In the genomic region with DNA sequence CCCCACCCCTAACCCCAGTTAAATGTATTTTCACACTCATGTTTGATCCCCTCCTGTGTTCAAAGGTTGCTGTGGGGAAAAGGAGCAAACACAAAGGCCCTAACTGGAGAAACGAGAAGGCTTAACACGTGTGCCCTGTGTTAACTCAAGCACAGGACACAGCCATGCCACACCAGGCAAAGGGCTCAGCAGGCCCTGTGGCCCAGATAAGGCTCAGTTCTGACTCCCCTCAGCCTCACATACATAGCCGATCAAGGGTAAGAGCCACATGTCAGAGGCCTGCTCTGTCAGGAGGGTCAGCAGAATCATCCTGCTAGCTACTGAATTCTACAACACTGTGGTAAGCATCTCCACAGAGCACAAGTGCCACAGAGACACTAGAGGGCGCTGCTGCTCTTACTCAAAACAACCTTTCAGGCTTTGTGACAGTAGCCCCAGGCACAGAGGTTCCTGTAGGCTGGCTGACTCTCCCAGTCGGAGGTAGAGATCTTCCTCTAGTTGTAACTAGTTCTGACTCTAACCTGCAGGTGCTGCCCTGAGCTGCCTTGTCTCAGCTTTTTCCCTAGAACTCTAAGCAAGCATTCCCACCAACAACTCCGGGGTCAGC, we compare ENCODE assay signal across 9 mouse cellular contexts. TPM values are rescaled to one million over a fixed set of nuclear protein-coding genes. Genes with fewer than 3 reads are reported as not detected.
DNase-seq lines count a peak whose midpoint lies in the region; ATAC-seq and TF ChIP-seq lines count a peak whose summit lies in the region.
"Had no signal": no experiment of that assay in that cellular context is flagged by ENCODE, and none has a peak within 500 bp of the region (broad histone marks: within the 10 kb centered on the region; RNA-seq: fewer than 3 reads in every experiment).

No protein-coding gene starts in this region.

- H3K4me3 ChIP-seq in MEL (ENCODE audit: control insufficient read depth in 1 of 2, insufficient read depth in 1 of 2, low read depth in 2 of 2, low read length in 2 of 2): no peak overlapping the region
- H3K4me3 ChIP-seq in forebrain, embryonic 16.5 days (replicated peaks; ENCODE audit: low read length): no peak overlapping the region
- H3K4me3 ChIP-seq in layer of hippocampus, adult 2 months: no peak overlapping the region
- no peak overlapping the region for H3K4me3 ChIP-seq in lung, embryonic 15.5 days
- H3K4me3 ChIP-seq: megakaryocyte, embryonic 14.5 days had no signal

- peak; percentile 85 for ATAC-seq in forebrain, embryonic 16.5 days
- peak; percentile 89 to 91 for ATAC-seq in hematopoietic stem cell, adult 5-6 weeks (replicated peaks in 1 of 2; ENCODE audit: insufficient read depth in 1 of 2, low FRiP score in 2 of 2, low TSS enrichment in 1 of 2, low read depth in 1 of 2, poor library complexity in 2 of 2, severe bottlenecking in 2 of 2)
- ATAC-seq in lung, embryonic 15.5 days (ENCODE audit: borderline replicate concordance, extremely low read depth, low FRiP score, low TSS enrichment): peak; percentile 54; the same call in 1 of the 2 replicates

- H3K27me3 ChIP-seq in MEL (ENCODE audit: control insufficient read depth in 1 of 2, insufficient read depth in 2 of 2, low read length in 2 of 2): no peaks in the 10 kb centered on the region
- H3K27me3 ChIP-seq in forebrain, embryonic 16.5 days (replicated peaks; ENCODE audit: control insufficient read depth, insufficient read depth, low read length): no peaks in the 10 kb centered on the region
- no peaks in the 10 kb centered on the region for H3K27me3 ChIP-seq in lung, embryonic 15.5 days

- peak; percentile 98 for TF ChIP-seq RAD21 in MEL (IDR thresholded peaks at IDR 0.05; ENCODE audit: low read depth, low read length)

- H3K4me1 ChIP-seq in MEL (ENCODE audit: control insufficient read depth in 1 of 2, insufficient read depth in 2 of 2, low read length in 2 of 2): peaks cover 4 to 8% of the 10 kb centered on the region in 2 experiments; a peak in 2 of 4 replicates
- no peaks in the 10 kb centered on the region for H3K4me1 ChIP-seq in forebrain, embryonic 16.5 days (replicated peaks; ENCODE audit: control insufficient read depth, insufficient read depth, low read length)
- no peaks in the 10 kb centered on the region for H3K4me1 ChIP-seq in lung, embryonic 15.5 days

- H3K27ac ChIP-seq in MEL (ENCODE audit: control insufficient read depth, low read depth, low read length): no peak overlapping the region
- H3K27ac ChIP-seq in forebrain, embryonic 16.5 days (ENCODE audit: low read length): no peak overlapping the region
- no peak overlapping the region for H3K27ac ChIP-seq in layer of hippocampus, adult 2 months
- no peak overlapping the region for H3K27ac ChIP-seq in lung, embryonic 15.5 days

- H3K9ac ChIP-seq in MEL (ENCODE audit: control insufficient read depth, low read depth, low read length, poor library complexity, severe bottlenecking): no peak overlapping the region
- H3K9ac ChIP-seq in forebrain, embryonic 16.5 days (replicated peaks; ENCODE audit: low read depth, low read length): no peak overlapping the region
- no peak overlapping the region for H3K9ac ChIP-seq in lung, embryonic 15.5 days

- TF ChIP-seq CTCF in MEL (IDR thresholded peaks at IDR 0.05 in 2 of 3, conservative IDR thresholded peaks at IDR 0.05 in 1 of 3; ENCODE audit: control insufficient read depth in 1 of 3, insufficient read depth in 1 of 3, low read depth in 2 of 3, low read length in 3 of 3, poor library complexity in 1 of 3, severe bottlenecking in 1 of 3): peak; percentile 83 to 99 (median 95)
- peak; percentile 99 for TF ChIP-seq CTCF in layer of hippocampus, adult 2 months (conservative IDR thresholded peaks at IDR 0.05)

- TF ChIP-seq POLR2A in MEL (IDR thresholded peaks at IDR 0.05; ENCODE audit: control insufficient read depth in 1 of 2, insufficient read depth in 1 of 2, low read depth in 1 of 2, low read length in 2 of 2, poor library complexity in 1 of 2): no peak

- peak; percentile 93 for DNase-seq in MEL (ENCODE audit: low read depth, low spot score)
- DNase-seq in cerebellum, adult 11-12 months: peak; percentile 84
- peak; percentile 79 to 86 for DNase-seq in layer of hippocampus, adult 2 months (ENCODE audit: low spot score in 2 of 2)
- DNase-seq in ovary, postnatal 14 days (ENCODE audit: low spot score): peak; percentile 79
- DNase-seq in thymus, postnatal 0 days (ENCODE audit: low spot score): peak; percentile 88

- H3K9me3 ChIP-seq in MEL (replicated peaks; ENCODE audit: insufficient read depth, low read length): no peaks in the 10 kb centered on the region
- no peaks in the 10 kb centered on the region for H3K9me3 ChIP-seq in forebrain, embryonic 16.5 days (ENCODE audit: control insufficient read depth, low read length)
- no peaks in the 10 kb centered on the region for H3K9me3 ChIP-seq in lung, embryonic 15.5 days
- H3K9me3 ChIP-seq: megakaryocyte, embryonic 14.5 days had no signal

- H3K36me3 ChIP-seq in MEL (ENCODE audit: control insufficient read depth in 1 of 2, insufficient read depth in 2 of 2, low read length in 2 of 2): peaks cover 0 to 2% of the 10 kb centered on the region in 2 experiments; a peak in 1 of 4 replicates
- H3K36me3 ChIP-seq in forebrain, embryonic 16.5 days (ENCODE audit: control insufficient read depth, insufficient read depth): peaks cover 2% of the 10 kb centered on the region; the same call in 1 of the 2 replicates
- H3K36me3 ChIP-seq in lung, embryonic 15.5 days: peaks cover 6% of the 10 kb centered on the region; the same call in 1 of the 2 replicates

- no peak overlapping the region for H3K4me2 ChIP-seq in forebrain, embryonic 16.5 days (ENCODE audit: low read length)
- H3K4me2 ChIP-seq in lung, embryonic 15.5 days: no peak overlapping the region

- WGBS in forebrain, embryonic 16.5 days: 42% methylated on average over 6 of the region's 6 CpGs
- 33% methylated on average over 6 of the region's 6 CpGs for WGBS in lung, embryonic 15.5 days

- TF ChIP-seq EP300 in MEL (IDR thresholded peaks at IDR 0.05; ENCODE audit: low read depth in 1 of 2, low read length in 2 of 2): no peak

- H3K79me2 ChIP-seq in MEL (ENCODE audit: control insufficient read depth, insufficient read depth, low read length, poor library complexity): no peaks in the 10 kb centered on the region

TF ChIP-seq in MEL, 35 proteins besides CTCF, POLR2A, EP300 and RAD21:
- TF ChIP-seq ZNF384 (IDR thresholded peaks at IDR 0.05; ENCODE audit: low read depth, low read length) (peak; percentile 41; the same call in 1 of the 2 replicates), RCOR1 (IDR thresholded peaks at IDR 0.05; ENCODE audit: low read depth, low read length) (no peak), SMC3 (IDR thresholded peaks at IDR 0.05; ENCODE audit: low read depth, low read length) (peak; percentile 97), SIN3A (IDR thresholded peaks at IDR 0.05; ENCODE audit: low read length) (peak; percentile 52; the same call in 1 of the 2 replicates), MAX (IDR thresholded peaks at IDR 0.05; ENCODE audit: low read length) (no peak), NRF1 (IDR thresholded peaks at IDR 0.05; ENCODE audit: insufficient read depth, low read depth, low read length, poor library complexity, severe bottlenecking) (no peak), GATA1 (IDR thresholded peaks at IDR 0.05; ENCODE audit: low read depth, low read length) (no peak), USF2 (IDR thresholded peaks at IDR 0.05; ENCODE audit: borderline replicate concordance in 1 of 2, insufficient read depth in 1 of 2, low read depth in 1 of 2, low read length in 2 of 2) (no peak), MAZ (IDR thresholded peaks at IDR 0.05; ENCODE audit: low read depth, low read length) (0 out of 2 replicates have a peak, but pooled peaks have one; percentile 54), ZC3H11A (IDR thresholded peaks at IDR 0.05; ENCODE audit: low read depth, low read length) (peak; percentile 97)
TF ChIP-seq in MEL: peak in this region for 5.

RNA-seq across cellular contexts. Expression of gene Sfxn5, which starts 12.9 kb away (rescaled TPM):
- 1.8 and 2.0 TPM in 2 replicates for total RNA-seq in MEL (2012; rRNA removed)
- polyA plus RNA-seq in MEL (2012; ENCODE audit: insufficient read depth in 1 of 2, insufficient read length in 2 of 2, low read depth in 1 of 2, low replicate concordance in 2 of 2, missing spikeins in 1 of 2): 1 to 10 TPM in 1 of 2 experiments, not detected in 1; 3.0 TPM
- 23.1 and 27.1 TPM in 2 replicates for polyA plus RNA-seq in forebrain, embryonic 16.5 days (2015; fragmentation: Nextera tagmentation; extraction: Ambion mirVana)
- 1.7 and 3.5 TPM in 2 replicates for total RNA-seq in hematopoietic stem cell, adult 5-6 weeks (2017)
- 100 to 1,000 TPM; 167 to 175 TPM for total RNA-seq in layer of hippocampus, adult 2 months (2021)
- 7.7 TPM in 2 replicates for polyA plus RNA-seq in lung, embryonic 15.5 days (2015; fragmentation: Nextera tagmentation; extraction: Ambion mirVana)
- polyA plus RNA-seq in thymus, postnatal 0 days (2015; fragmentation: Nextera tagmentation; extraction: Ambion mirVana): 4.4 and 5.1 TPM in 2 replicates

RNA-seq across cellular contexts. Expression of gene Rab11fip5, which starts 28.3 kb away (rescaled TPM):
- total RNA-seq in MEL (2012; rRNA removed): 3.1 and 3.3 TPM in 2 replicates
- 1 to 10 TPM in 1 of 2 experiments, not detected in 1; 8.5 TPM for polyA plus RNA-seq in MEL (2012; ENCODE audit: insufficient read depth in 1 of 2, insufficient read length in 2 of 2, low read depth in 1 of 2, low replicate concordance in 2 of 2, missing spikeins in 1 of 2)
- 15.4 and 19.3 TPM in 2 replicates for polyA plus RNA-seq in forebrain, embryonic 16.5 days (2015; fragmentation: Nextera tagmentation; extraction: Ambion mirVana)
- 8.2 and 12.1 TPM in 2 replicates for total RNA-seq in hematopoietic stem cell, adult 5-6 weeks (2017)
- 10 to 100 TPM; 55.1 to 58.2 TPM for total RNA-seq in layer of hippocampus, adult 2 months (2021)
- polyA plus RNA-seq in lung, embryonic 15.5 days (2015; fragmentation: Nextera tagmentation; extraction: Ambion mirVana): 14.1 and 14.2 TPM in 2 replicates
- polyA plus RNA-seq in thymus, postnatal 0 days (2015; fragmentation: Nextera tagmentation; extraction: Ambion mirVana): 4.3 and 4.7 TPM in 2 replicates
